Mouse (Mus musculus) common myeloid progenitor, adult 5-6 weeks (primary cell): ENCODE data around the gene Gmppa. TPM values are rescaled to one million over a fixed set of nuclear protein-coding genes. Genes with fewer than 3 reads are reported as not detected.

Experiments used
- ATAC-seq: replicated peaks from 2 replicates; pipeline ENCODE4 v1.8.0; 2016; ENCODE audit warnings: low read depth, mild to moderate bottlenecking, moderate TSS enrichment, inconsistent platforms; ENCODE audit not compliant: poor library complexity, severe bottlenecking
- total RNA-seq: library from RNA; stranded (forward); fragments of 200-1000, 187-1606 nt; gene quantifications from 2 replicates; pipeline ENCODE4 v1.2.3, GENCODE M21; 2017

The Gmppa gene
- total RNA-seq, 1 experiment from 2014 or later: 73.9 TPM

DNA sequence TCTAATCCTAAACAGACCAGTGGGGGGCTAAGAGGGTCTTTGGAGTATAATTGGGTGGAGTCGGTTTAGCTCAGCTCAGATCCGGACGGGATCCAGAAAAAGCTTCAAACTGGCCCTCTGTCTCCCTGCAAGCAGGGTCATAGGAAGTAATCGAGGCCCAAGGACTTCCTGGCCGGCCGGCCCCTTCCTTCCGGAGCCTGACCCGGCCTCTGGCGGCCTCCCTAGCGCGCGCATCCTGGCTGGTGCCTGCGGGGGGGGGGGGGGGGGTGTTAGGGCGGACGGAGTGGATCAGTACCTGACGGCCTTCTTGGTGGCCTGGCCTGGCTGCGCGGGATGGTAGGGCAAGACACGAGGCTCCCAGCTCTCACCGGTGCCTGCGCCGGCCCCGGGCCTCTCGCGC is 42.8 kb downstream of the Gmppa start:
- no peak for ATAC-seq

- peak; percentile 84 for ATAC-seq
Observed at GRCm38 (mm10) chr1:75478916-75479634, 43.3 kb downstream of the Gmppa start, which contains the start of the genes Chpf and Tmem198. Gene Chpf, minus strand, starts transcription at chr1:75479307. Gene Tmem198, plus strand, starts transcription at chr1:75479532.

DNA sequence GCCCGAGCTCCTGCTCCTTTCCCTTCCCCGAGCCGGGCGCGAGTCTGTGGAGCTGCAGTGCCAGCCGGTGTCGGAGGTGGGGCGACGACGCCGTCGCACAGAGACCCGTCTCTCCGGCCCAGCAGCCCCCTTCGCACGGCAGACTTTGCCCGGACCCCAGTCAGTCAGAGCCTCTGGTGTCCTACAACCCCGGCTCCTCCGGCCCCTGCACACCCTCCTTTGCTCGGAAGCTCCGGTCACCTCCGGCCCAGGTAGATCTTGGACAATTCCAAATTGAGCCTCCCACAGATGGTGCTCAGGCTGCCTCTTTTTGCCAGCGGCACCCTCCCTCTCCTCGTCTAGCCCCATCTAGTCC is 43.9 kb downstream of the Gmppa start:
- no peak for ATAC-seq

DNA sequence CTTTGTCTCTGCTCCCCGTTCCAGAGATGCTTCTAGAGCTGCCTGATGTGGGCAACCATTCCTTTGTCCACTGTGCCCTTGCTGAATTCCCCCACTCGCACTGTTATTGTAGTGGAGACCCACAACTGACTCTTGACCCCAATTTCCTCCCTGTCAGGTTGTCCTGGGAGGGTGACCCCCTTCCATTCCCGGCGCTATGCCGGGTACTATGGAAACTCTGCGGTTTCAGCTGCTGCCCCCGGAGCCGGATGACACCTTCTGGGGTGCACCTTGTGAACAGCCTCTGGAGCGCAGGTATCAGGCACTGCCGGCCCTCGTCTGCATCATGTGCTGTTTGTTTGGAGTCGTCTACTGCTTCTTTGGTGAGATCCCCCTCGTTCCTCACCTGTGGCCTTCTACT is 44.3 kb downstream of the Gmppa start:
- ATAC-seq: no peak

DNA sequence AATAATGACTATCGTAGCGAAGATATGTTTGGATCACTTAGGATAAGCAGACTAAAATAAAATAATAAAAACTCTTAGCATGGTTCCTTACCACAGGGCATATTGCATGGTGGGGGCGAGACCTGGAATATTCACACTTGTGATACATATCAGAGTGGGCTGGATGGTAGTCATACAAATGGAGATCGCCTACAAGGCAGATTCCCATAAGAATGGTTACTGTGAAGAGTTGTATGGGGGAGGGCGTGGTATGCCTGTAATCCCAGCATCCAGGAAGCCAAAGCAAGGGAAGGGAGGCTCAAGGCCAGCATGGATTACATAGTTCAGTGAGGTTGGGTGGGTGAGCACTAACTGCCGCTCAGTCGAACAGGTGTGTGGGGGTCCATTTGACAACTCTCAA is 45.0 kb downstream of the Gmppa start:
- ATAC-seq: no peak

GRCm38 (mm10) chr1:75486561-75486960 is 50.8 kb downstream of the Gmppa start:
- peak; percentile 30 for ATAC-seq

- no peak for ATAC-seq
Observed at GRCm38 (mm10) chr1:75487040-75487404, 51.3 kb downstream of the Gmppa start.

- peak; percentile 57 for ATAC-seq
Observed at GRCm38 (mm10) chr1:75487405-75488161, 51.9 kb downstream of the Gmppa start.

DNA sequence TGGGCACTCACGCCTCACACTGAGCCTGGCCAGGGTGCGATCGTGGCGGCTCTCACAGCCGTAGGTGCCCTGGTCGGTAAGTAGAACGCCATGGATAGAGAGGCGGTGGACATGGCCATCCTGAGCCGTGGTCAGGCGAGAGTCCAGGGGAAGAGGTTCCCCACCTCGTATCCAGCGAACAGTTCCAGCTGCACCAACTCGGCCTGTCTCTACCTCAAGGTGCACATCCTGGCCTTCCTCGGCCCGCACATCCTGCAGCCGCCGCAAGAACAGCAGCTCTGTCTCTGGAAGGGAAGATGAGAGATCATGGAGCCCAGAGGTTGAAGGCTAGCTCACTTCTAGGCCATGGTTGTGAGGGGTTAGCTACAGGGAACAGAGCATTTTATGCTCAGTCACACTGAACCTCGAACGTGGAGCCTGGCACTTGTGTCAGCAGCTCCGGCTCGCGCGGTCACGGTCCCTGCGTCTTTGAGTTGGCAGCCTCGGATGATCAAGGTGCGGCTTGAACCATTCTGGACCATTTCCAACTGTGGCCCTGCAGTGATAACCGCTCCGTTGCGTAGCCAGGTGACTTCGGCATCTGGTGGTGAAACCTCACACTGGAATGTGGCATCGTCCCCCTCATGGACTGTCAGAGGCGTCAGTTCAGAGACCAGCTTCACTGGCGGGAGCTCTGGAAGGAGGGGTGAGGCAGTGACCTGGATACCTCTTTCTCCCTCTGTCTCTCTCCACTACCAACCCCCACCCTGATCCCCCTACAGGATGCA is 55.2 kb downstream of the Gmppa start:
- ATAC-seq: no peak

DNA sequence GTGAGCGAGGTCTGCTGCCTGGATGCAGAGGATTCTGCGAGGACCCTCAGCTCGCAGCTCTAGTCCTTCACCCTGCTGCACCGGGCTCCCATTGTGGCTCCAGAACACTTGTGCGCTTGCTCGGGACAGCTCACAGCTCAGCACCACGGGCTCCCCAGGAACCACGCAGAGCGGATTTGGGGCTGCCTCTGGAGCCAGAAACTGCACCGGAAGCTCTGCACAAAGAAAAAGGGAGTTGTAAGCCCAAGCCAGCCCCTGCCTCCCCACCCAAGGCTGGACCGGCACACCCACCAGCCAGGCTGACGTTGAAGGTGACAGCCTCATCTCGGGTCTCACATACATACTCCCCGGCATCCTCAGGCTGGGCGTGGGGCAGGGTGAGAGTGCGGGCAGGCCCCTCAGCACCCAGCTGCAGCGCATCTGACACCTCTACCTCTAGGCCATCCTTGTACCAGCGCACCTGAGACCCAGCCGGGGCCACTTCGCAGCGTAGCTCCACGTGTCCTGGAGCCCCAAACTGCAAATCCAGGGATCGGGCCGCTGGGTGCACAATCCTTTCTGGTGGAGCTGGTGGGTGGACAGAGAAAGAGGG is 56.9 kb downstream of the Gmppa start:
- ATAC-seq: no peak

Other genes with a start within 250 kb of the Gmppa start
- gene Ankzf1, start 243.8 kb upstream of the Gmppa start, total RNA-seq: 13.1 and 17.3 TPM in 2 replicates
- gene Atg9a, start 243.7 kb upstream of the Gmppa start, total RNA-seq: 6.8 and 8.5 TPM in 2 replicates
- gene Glb1l, start 225.1 kb upstream of the Gmppa start, total RNA-seq: 7.5 and 13.1 TPM in 2 replicates
- gene Stk16, start 225.1 kb upstream of the Gmppa start, total RNA-seq: 60.9 and 92.2 TPM in 2 replicates
- gene Tuba4a, start 216.1 kb upstream of the Gmppa start, total RNA-seq: 156 and 186 TPM in 2 replicates
- 1.1 TPM in 1 of 2 replicates, not detected in the other for gene A630095N17Rik, start 203.8 kb upstream of the Gmppa start, total RNA-seq
- 5.9 and 9.5 TPM in 2 replicates for gene Dnajb2, start 199.5 kb upstream of the Gmppa start, total RNA-seq
- gene Ptprn, start 171.4 kb upstream of the Gmppa start, total RNA-seq: 0.14 TPM in 1 of 2 replicates, not detected in the other
- not detected in 2 replicates for gene Resp18, start 157.5 kb upstream of the Gmppa start, total RNA-seq
- 28.7 and 37.5 TPM in 2 replicates for gene Dnpep, start 117.9 kb upstream of the Gmppa start, total RNA-seq
- gene Des, start 75.6 kb upstream of the Gmppa start, total RNA-seq: not detected in 2 replicates
- gene Speg, start 60.6 kb upstream of the Gmppa start, total RNA-seq: not detected in 2 replicates
- gene Asic4, start 14.5 kb downstream of the Gmppa start, total RNA-seq: not detected in 2 replicates
- 0.92 and 2.1 TPM in 2 replicates for gene Chpf, start 43.4 kb downstream of the Gmppa start, total RNA-seq
- 0.32 TPM in 1 of 2 replicates, not detected in the other for gene Tmem198, start 43.6 kb downstream of the Gmppa start, total RNA-seq
- 1.4 and 2.7 TPM in 2 replicates for gene Obsl1, start 70.5 kb downstream of the Gmppa start, total RNA-seq
- gene Inha, start 71.1 kb downstream of the Gmppa start, total RNA-seq: not detected in 2 replicates
- gene Stk11ip, start 85.6 kb downstream of the Gmppa start, total RNA-seq: 15.1 and 19.5 TPM in 2 replicates
- gene Slc4a3, start 110.3 kb downstream of the Gmppa start, total RNA-seq: under 0.01 TPM in 1 of 2 replicates, not detected in the other